Mouse (Mus musculus) forebrain, embryonic 16.5 days (tissue): Measurements from ENCODE around the gene Slc39a7. TPM values are rescaled to one million over a fixed set of nuclear protein-coding genes. Genes with fewer than 3 reads are reported as not detected.
A peak's percentile ranks its signal among the peaks of the same experiment; 100 is the strongest.

ENCODE experiments used
- ATAC-seq: fragments of 200-750 bp; cut with Nextera tagmentation; 2 replicates; pipeline ENCODE4 v1.8.0; 2017; ENCODE audit warnings: mild to moderate bottlenecking, moderate library complexity
- H3K27ac ChIP-seq: fragments of 300-500 bp; sonication (generic); 2 replicates; pipeline ENCODE4 v1.5.1; 2014; ENCODE audit warnings: low read length, control low read depth
- H3K27me3 ChIP-seq: fragments of 300-500 bp; sonication (generic); replicated peaks from 2 replicates; pipeline ENCODE4 v1.6.1; 2014; ENCODE audit warnings: low read length; ENCODE audit not compliant: control insufficient read depth, insufficient read depth
- H3K36me3 ChIP-seq: fragments of 300-500 bp; sonication (generic); 2 replicates; pipeline ENCODE4 v1.6.1; 2014; ENCODE audit not compliant: control insufficient read depth, insufficient read depth
- H3K4me1 ChIP-seq: fragments of 300-500 bp; sonication (generic); replicated peaks from 2 replicates; pipeline ENCODE4 v1.6.1; 2014; ENCODE audit warnings: low read length; ENCODE audit not compliant: control insufficient read depth, insufficient read depth
- H3K4me2 ChIP-seq: fragments of 300-500 bp; sonication (generic); 2 replicates; pipeline ENCODE4 v1.6.1; 2014; ENCODE audit warnings: mild to moderate bottlenecking, low read length, control low read depth
- H3K4me3 ChIP-seq: fragments of 300-500 bp; sonication (generic); replicated peaks from 2 replicates; pipeline ENCODE4 v1.5.1; 2014; ENCODE audit warnings: mild to moderate bottlenecking, low read length, control low read depth
- H3K9ac ChIP-seq: fragments of 300-500 bp; sonication (generic); replicated peaks from 2 replicates; pipeline ENCODE4 v1.6.1; 2014; ENCODE audit warnings: low read depth, low read length, control low read depth
- H3K9me3 ChIP-seq: fragments of 300-500 bp; sonication (generic); 2 replicates; pipeline ENCODE4 v1.6.1; 2016; ENCODE audit warnings: low read length; ENCODE audit not compliant: control insufficient read depth
- WGBS: fragments of 180-500 bp; shearing (Covaris S2); extraction: QIAGEN DNeasy Blood & Tissue Kit; methylation state at CpG from one replicate; pipeline ENCODE4 v1.1.7; 2014; 5-methylcytosine and 5-hydroxymethylcytosine counted together
- polyA plus RNA-seq: library from polyadenylated mRNA; unstranded; fragments of >200 nt; fragmentation: Nextera tagmentation; extraction: Ambion mirVana; gene quantifications from 2 replicates; pipeline ENCODE4 v1.2.1, GENCODE M21; 2015

Slc39a7 gene
- polyA plus RNA-seq, 1 experiment from 2014 or later = 157 TPM

- no peaks in the 10 kb centered on the region for H3K9me3 ChIP-seq
- peaks cover 61% of the 10 kb centered on the region for H3K4me1 ChIP-seq
- peak overlapping the region; percentile 73 for H3K9ac ChIP-seq
- H3K4me3 ChIP-seq = peak overlapping the region; percentile 68
- peak overlapping the region; percentile 87 for H3K4me2 ChIP-seq
- peaks cover 6% of the 10 kb centered on the region for H3K36me3 ChIP-seq
- whole genome bisulfite sequencing = 2% methylated on average over 31 of the region's 36 CpGs
- H3K27me3 ChIP-seq = no peaks in the 10 kb centered on the region
- H3K27ac ChIP-seq = peak overlapping the region; percentile 70
- ATAC-seq = no peak
These were observed 4.4 kb downstream of the Slc39a7 start for GRCm38 (mm10) chr17:34026917-34027655.

GRCm38 (mm10) chr17:34026221-34026620 lies 5.3 kb downstream of the Slc39a7 start:
- no peak overlapping the region for H3K4me3 ChIP-seq
- H3K4me2 ChIP-seq = peak overlapping the region; percentile 87
- ATAC-seq = no peak
- no peaks in the 10 kb centered on the region for H3K9me3 ChIP-seq
- peaks cover 8% of the 10 kb centered on the region for H3K36me3 ChIP-seq
- 8% methylated on average over 2 of the region's 2 CpGs for WGBS
- H3K27ac ChIP-seq = peak overlapping the region; percentile 97
- H3K27me3 ChIP-seq = no peaks in the 10 kb centered on the region
- no peak overlapping the region for H3K9ac ChIP-seq
- H3K4me1 ChIP-seq = peaks cover 61% of the 10 kb centered on the region

GRCm38 (mm10) chr17:34025756-34026151 lies 5.7 kb downstream of the Slc39a7 start:
- ATAC-seq = peak; percentile 12
- Histone ChIP-seq H3K27ac (peak overlapping the region; percentile 97), H3K9ac (peak overlapping the region; percentile 79), H3K36me3 (peaks cover 8% of the 10 kb centered on the region), H3K4me2 (peak overlapping the region; percentile 87), H3K27me3 (no peaks in the 10 kb centered on the region), H3K4me3 (peak overlapping the region; percentile 69), H3K9me3 (no peaks in the 10 kb centered on the region), H3K4me1 (peaks cover 59% of the 10 kb centered on the region)
- 5% methylated on average over 7 of the region's 7 CpGs for WGBS

GRCm38 (mm10) chr17:34024861-34025755 lies 6.4 kb downstream of the Slc39a7 start:
- Histone ChIP-seq H3K4me2 (peak overlapping the region; percentile 87), H3K4me1 (peaks cover 52% of the 10 kb centered on the region), H3K9ac (peak overlapping the region; percentile 79), H3K36me3 (peaks cover 8% of the 10 kb centered on the region), H3K9me3 (no peaks in the 10 kb centered on the region), H3K27me3 (no peaks in the 10 kb centered on the region), H3K4me3 (peak overlapping the region; percentile 69), H3K27ac (peak overlapping the region; percentile 97)
- ATAC-seq = no peak; the same call in 1 of the 2 replicates
- WGBS = under 1% methylated on average over 55 of the region's 57 CpGs

- ATAC-seq = peak; percentile 80
- Histone ChIP-seq H3K36me3 (peaks cover 7% of the 10 kb centered on the region), H3K27me3 (no peaks in the 10 kb centered on the region), H3K4me1 (peaks cover 46% of the 10 kb centered on the region), H3K27ac (peak within 1 kb of the TSS; percentile 97), H3K9ac (peak within 1 kb of the TSS; percentile 79), H3K4me3 (peak within 1 kb of the TSS; percentile 69), H3K4me2 (peak within 1 kb of the TSS; percentile 87), H3K9me3 (no peaks in the 10 kb centered on the region)
- under 1% methylated on average over 41 of the region's 58 CpGs for WGBS
These were observed 7.1 kb downstream of the Slc39a7 start, which contains the start of gene Ring1 for GRCm38 (mm10) chr17:34024317-34024821. Gene Ring1 (minus strand): TSS chr17:34024680.

GRCm38 (mm10) chr17:34023678-34024077 lies 7.8 kb downstream of the Slc39a7 start:
- Histone ChIP-seq H3K9me3 (no peaks in the 10 kb centered on the region), H3K4me2 (peak overlapping the region; percentile 87), H3K9ac (peak overlapping the region; percentile 79), H3K27ac (peak overlapping the region; percentile 97), H3K27me3 (no peaks in the 10 kb centered on the region), H3K4me1 (peaks cover 42% of the 10 kb centered on the region), H3K36me3 (peaks cover 2% of the 10 kb centered on the region), H3K4me3 (peak overlapping the region; percentile 69)
- ATAC-seq = no peak
- WGBS = 63% methylated on average over 9 of the region's 9 CpGs

- Histone ChIP-seq H3K27ac (no peak overlapping the region), H3K4me2 (no peak overlapping the region), H3K9ac (no peak overlapping the region), H3K36me3 (peaks cover 2% of the 10 kb centered on the region), H3K9me3 (no peaks in the 10 kb centered on the region), H3K4me1 (peaks cover 35% of the 10 kb centered on the region), H3K4me3 (no peak overlapping the region), H3K27me3 (no peaks in the 10 kb centered on the region)
- no peak for ATAC-seq
- WGBS = 97% methylated on average over 20 of the region's 20 CpGs
These were observed 8.5 kb downstream of the Slc39a7 start for GRCm38 (mm10) chr17:34022987-34023386.

GRCm38 (mm10) chr17:34022414-34022783 lies 9.1 kb downstream of the Slc39a7 start:
- Histone ChIP-seq H3K4me2 (no peak overlapping the region), H3K27ac (no peak overlapping the region), H3K9me3 (no peaks in the 10 kb centered on the region), H3K9ac (no peak overlapping the region), H3K4me1 (peaks cover 33% of the 10 kb centered on the region), H3K36me3 (peaks cover 2% of the 10 kb centered on the region), H3K27me3 (no peaks in the 10 kb centered on the region), H3K4me3 (no peak overlapping the region)
- ATAC-seq = no peak
- WGBS = 96% methylated on average over 12 of the region's 14 CpGs
